Mouse (Mus musculus): ENCODE data around the gene Arel1.

GRCm38 (mm10) chr12:84876481-84877121, 94.1 kb downstream of the Arel1 start, which contains the start of gene Ltbp2:
- peak; percentile 58 for TF ChIP-seq CTCF (IDR thresholded peaks at IDR 0.05; ENCODE audit: insufficient read depth, low read length)
- no peak for TF ChIP-seq POLR2A (IDR thresholded peaks at IDR 0.05; ENCODE audit: borderline replicate concordance, extremely low read depth, low read depth, low read length)
